Mouse (Mus musculus): ENCODE measurements around the gene Map4k1. TPM values are rescaled to one million over a fixed set of nuclear protein-coding genes. Genes with fewer than 3 reads are reported as not detected.
A peak's percentile ranks its signal among the peaks of the same experiment; 100 is the strongest.
"Not testable (repeated sequence)": the region's sequence is repeated elsewhere in the genome, so short reads cannot be mapped to it uniquely, and the experiment has no call there.

The Map4k1 gene
- polyA plus RNA-seq, 1 experiment from 2014 or later, result 5.0 TPM

- H3K4me2 ChIP-seq (replicated peaks); ATAC-seq; H3K4me1 ChIP-seq (replicated peaks); H3K9ac ChIP-seq (replicated peaks); H3K4me3 ChIP-seq (replicated peaks); H3K27ac ChIP-seq; H3K9me3 ChIP-seq; H3K27me3 ChIP-seq: not testable (repeated sequence)
- peaks cover 37% of the 10 kb centered on the region for H3K36me3 ChIP-seq
- WGBS, result 97% methylated on average over 8 of the region's 8 CpGs
These were observed 13.7 kb upstream of the Map4k1 start for GRCm38 (mm10) chr7:28968120-28968519.

- Histone ChIP-seq H3K9me3 (no peaks in the 10 kb centered on the region), H3K36me3 (peaks cover 49% of the 10 kb centered on the region), H3K27me3 (no peaks in the 10 kb centered on the region), H3K4me2 (replicated peaks) (no peak overlapping the region), H3K4me3 (replicated peaks) (no peak overlapping the region), H3K27ac (no peak overlapping the region), H3K9ac (replicated peaks) (no peak overlapping the region), H3K4me1 (replicated peaks) (no peaks in the 10 kb centered on the region)
- no peak for ATAC-seq
- 94% methylated on average over 1 of the region's 1 CpGs for WGBS
These were observed 12.6 kb upstream of the Map4k1 start for GRCm38 (mm10) chr7:28969271-28969670.

- Histone ChIP-seq H3K9me3 (no peaks in the 10 kb centered on the region), H3K4me1 (replicated peaks) (no peaks in the 10 kb centered on the region), H3K9ac (replicated peaks) (no peak overlapping the region), H3K36me3 (peaks cover 55% of the 10 kb centered on the region), H3K27ac (no peak overlapping the region), H3K4me2 (replicated peaks) (no peak overlapping the region), H3K27me3 (no peaks in the 10 kb centered on the region), H3K4me3 (replicated peaks) (no peak overlapping the region)
- no peak for ATAC-seq
- WGBS, result 83% methylated on average over 12 of the region's 12 CpGs
These were observed 12.0 kb upstream of the Map4k1 start for GRCm38 (mm10) chr7:28969672-28970394.

- Histone ChIP-seq H3K9ac (replicated peaks) (no peak overlapping the region), H3K4me3 (replicated peaks) (no peak overlapping the region), H3K36me3 (peaks cover 59% of the 10 kb centered on the region), H3K4me2 (replicated peaks) (no peak overlapping the region), H3K27ac (no peak overlapping the region), H3K9me3 (no peaks in the 10 kb centered on the region), H3K4me1 (replicated peaks) (no peaks in the 10 kb centered on the region), H3K27me3 (no peaks in the 10 kb centered on the region)
- 94% methylated on average over 7 of the region's 7 CpGs for WGBS
- no peak for ATAC-seq
These were observed 10.8 kb upstream of the Map4k1 start for GRCm38 (mm10) chr7:28971029-28971428.

GRCm38 (mm10) chr7:28971770-28972269 lies 10.0 kb upstream of the Map4k1 start:
- ATAC-seq, result no peak
- Histone ChIP-seq H3K4me1 (replicated peaks) (no peaks in the 10 kb centered on the region), H3K4me2 (replicated peaks) (no peak overlapping the region), H3K9ac (replicated peaks) (no peak overlapping the region), H3K4me3 (replicated peaks) (no peak overlapping the region), H3K36me3 (peaks cover 67% of the 10 kb centered on the region), H3K9me3 (no peaks in the 10 kb centered on the region), H3K27me3 (no peaks in the 10 kb centered on the region), H3K27ac (no peak overlapping the region)
- WGBS, result 87% methylated on average over 6 of the region's 6 CpGs

- no peak overlapping the region for H3K27ac ChIP-seq
- no peak overlapping the region for H3K4me3 ChIP-seq (replicated peaks)
- H3K9ac ChIP-seq (replicated peaks), result no peak overlapping the region
- WGBS, result 70% methylated on average over 8 of the region's 8 CpGs
- H3K4me1 ChIP-seq (replicated peaks), result no peaks in the 10 kb centered on the region
- no peaks in the 10 kb centered on the region for H3K9me3 ChIP-seq
- H3K27me3 ChIP-seq, result no peaks in the 10 kb centered on the region
- ATAC-seq, result 0 out of 2 replicates have a peak, but pooled peaks have one; percentile 19
- H3K36me3 ChIP-seq, result peaks cover 75% of the 10 kb centered on the region
- no peak overlapping the region for H3K4me2 ChIP-seq (replicated peaks)
These were observed 9.3 kb upstream of the Map4k1 start for GRCm38 (mm10) chr7:28972542-28972985.

GRCm38 (mm10) chr7:28973025-28973424 lies 8.8 kb upstream of the Map4k1 start:
- peaks cover 79% of the 10 kb centered on the region for H3K36me3 ChIP-seq
- no peaks in the 10 kb centered on the region for H3K4me1 ChIP-seq (replicated peaks)
- H3K4me3 ChIP-seq (replicated peaks), result no peak overlapping the region
- ATAC-seq, result no peak
- no peak overlapping the region for H3K9ac ChIP-seq (replicated peaks)
- no peaks in the 10 kb centered on the region for H3K9me3 ChIP-seq
- H3K4me2 ChIP-seq (replicated peaks), result no peak overlapping the region
- no peaks in the 10 kb centered on the region for H3K27me3 ChIP-seq
- 85% methylated on average over 8 of the region's 8 CpGs for WGBS
- H3K27ac ChIP-seq, result no peak overlapping the region

GRCm38 (mm10) chr7:28977556-28977955 lies 4.3 kb upstream of the Map4k1 start:
- peaks cover 59% of the 10 kb centered on the region for H3K36me3 ChIP-seq
- 93% methylated on average over 9 of the region's 9 CpGs for WGBS

GRCm38 (mm10) chr7:28982274-28983013 lies 594 bp downstream of the Map4k1 start:
- H3K4me1 ChIP-seq (replicated peaks), result peaks cover 21% of the 10 kb centered on the region

More at GRCm38 (mm10) chr7:28977556-28977955, 4.3 kb upstream of the Map4k1 start:
- Histone ChIP-seq H3K4me2 (replicated peaks) (no peak overlapping the region), H3K27me3 (no peaks in the 10 kb centered on the region), H3K4me3 (replicated peaks) (no peak overlapping the region), H3K9me3 (no peaks in the 10 kb centered on the region), H3K27ac (no peak overlapping the region), H3K9ac (replicated peaks) (no peak overlapping the region), H3K4me1 (replicated peaks) (peaks cover 17% of the 10 kb centered on the region)
- ATAC-seq, result no peak

GRCm38 (mm10) chr7:28983141-28983564 lies 1.3 kb downstream of the Map4k1 start:
- peak overlapping the region; percentile 82; the same call in 1 of the 2 replicates for H3K4me2 ChIP-seq (replicated peaks)
- peaks cover 14% of the 10 kb centered on the region for H3K36me3 ChIP-seq
- H3K9ac ChIP-seq (replicated peaks), result 0 out of 2 replicates have a peak overlapping the region, but pooled peaks have one; percentile 19
- no peak for ATAC-seq
- 72% methylated on average over 11 of the region's 11 CpGs for WGBS
- H3K27me3 ChIP-seq, result no peaks in the 10 kb centered on the region
- H3K9me3 ChIP-seq, result no peaks in the 10 kb centered on the region
- no peak overlapping the region for H3K27ac ChIP-seq
- H3K4me1 ChIP-seq (replicated peaks), result peaks cover 21% of the 10 kb centered on the region
- no peak overlapping the region for H3K4me3 ChIP-seq (replicated peaks)

More at GRCm38 (mm10) chr7:28982274-28983013, 594 bp downstream of the Map4k1 start:
- 18% methylated on average over 19 of the region's 19 CpGs for WGBS
- Histone ChIP-seq H3K4me2 (replicated peaks) (peak overlapping the region; percentile 82), H3K27ac (peak overlapping the region; percentile 64), H3K27me3 (no peaks in the 10 kb centered on the region), H3K9me3 (no peaks in the 10 kb centered on the region), H3K36me3 (peaks cover 21% of the 10 kb centered on the region), H3K4me3 (replicated peaks) (peak overlapping the region; percentile 61), H3K9ac (replicated peaks) (peak overlapping the region; percentile 73)
- ATAC-seq, result peak; percentile 72

- WGBS, result 73% methylated on average over 4 of the region's 4 CpGs
- Histone ChIP-seq H3K9me3 (no peaks in the 10 kb centered on the region), H3K4me1 (replicated peaks) (peaks cover 21% of the 10 kb centered on the region), H3K4me2 (replicated peaks) (no peak overlapping the region), H3K4me3 (replicated peaks) (no peak overlapping the region), H3K27ac (no peak overlapping the region), H3K36me3 (peaks cover 7% of the 10 kb centered on the region), H3K27me3 (no peaks in the 10 kb centered on the region), H3K9ac (replicated peaks) (no peak overlapping the region)
- ATAC-seq, result no peak
These were observed 2.0 kb downstream of the Map4k1 start for GRCm38 (mm10) chr7:28983849-28984248.

- no peak for ATAC-seq
- Histone ChIP-seq H3K9me3 (no peaks in the 10 kb centered on the region), H3K4me2 (replicated peaks) (no peak overlapping the region), H3K36me3 (0 out of 2 replicates have a peak, but pooled peaks cover under 1% of the 10 kb centered on the region), H3K4me3 (replicated peaks) (no peak overlapping the region), H3K4me1 (replicated peaks) (peaks cover 21% of the 10 kb centered on the region), H3K27me3 (no peaks in the 10 kb centered on the region), H3K9ac (replicated peaks) (no peak overlapping the region), H3K27ac (no peak overlapping the region)
- WGBS, result 87% methylated on average over 1 of the region's 1 CpGs
These were observed 2.6 kb downstream of the Map4k1 start for GRCm38 (mm10) chr7:28984452-28984851.
